Mouse (Mus musculus) neutrophil, adult 5-6 weeks (primary cell): ENCODE results near the gene Stoml3. TPM values are rescaled to one million over a fixed set of nuclear protein-coding genes. Genes with fewer than 3 reads are reported as not detected.

Experiments
- ATAC-seq: fragments of 151-379, 151-347 bp; 2 replicates; pipeline ENCODE4 v1.8.0; 2017; ENCODE audit warnings: mild to moderate bottlenecking, moderate TSS enrichment; ENCODE audit not compliant: insufficient number of reproducible peaks, poor library complexity, low FRiP score, severe bottlenecking; ENCODE audit errors: extremely low read depth
- total RNA-seq: library from RNA; stranded (forward); fragments of 200-1000 nt; gene quantifications from 2 replicates; pipeline ENCODE4 v1.2.3, GENCODE M21; 2017

Stoml3 gene
- total RNA-seq, 1 experiment from 2014 or later, result 0.58 TPM

DNA sequence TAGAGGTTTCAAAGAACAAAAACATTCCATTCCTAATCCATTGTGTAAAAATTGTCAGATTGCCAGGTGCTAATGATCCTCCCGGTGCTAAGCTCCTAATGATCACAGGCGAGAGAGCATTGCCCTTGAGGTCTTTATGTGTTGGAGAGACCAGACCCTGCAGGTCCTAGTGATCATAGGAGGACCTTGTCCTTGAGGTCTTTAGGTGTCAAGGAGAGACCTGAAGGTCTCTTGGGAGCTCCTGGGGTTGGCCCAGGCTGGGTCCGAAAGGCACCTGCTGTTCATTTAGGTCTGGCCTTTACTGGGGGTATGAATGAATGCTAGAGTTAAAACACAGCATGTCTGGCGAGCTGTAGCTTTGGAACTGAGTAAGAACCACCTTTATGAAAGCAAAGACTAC lies 14.3 kb upstream of the Stoml3 start:
- ATAC-seq, result no peak

DNA sequence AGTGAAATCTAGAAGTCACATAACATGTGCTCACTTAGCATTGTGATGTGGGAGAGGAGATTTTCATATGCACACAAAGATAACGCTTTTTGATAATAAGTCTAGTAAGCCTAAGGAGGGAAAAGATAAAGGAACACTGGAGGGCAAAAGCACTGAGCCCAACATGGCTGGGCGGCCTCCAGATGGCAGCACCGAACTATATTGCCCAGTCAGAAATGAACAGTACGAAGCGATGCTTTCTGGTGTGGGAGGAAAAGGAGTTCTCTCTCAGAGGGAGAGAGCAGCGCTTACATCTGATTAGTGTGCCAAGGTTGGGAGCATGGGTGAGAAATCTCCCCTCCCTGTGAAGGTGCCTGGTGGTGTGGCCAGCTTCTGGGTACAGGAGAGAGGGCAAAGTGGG lies 12.6 kb upstream of the Stoml3 start:
- no peak for ATAC-seq

DNA sequence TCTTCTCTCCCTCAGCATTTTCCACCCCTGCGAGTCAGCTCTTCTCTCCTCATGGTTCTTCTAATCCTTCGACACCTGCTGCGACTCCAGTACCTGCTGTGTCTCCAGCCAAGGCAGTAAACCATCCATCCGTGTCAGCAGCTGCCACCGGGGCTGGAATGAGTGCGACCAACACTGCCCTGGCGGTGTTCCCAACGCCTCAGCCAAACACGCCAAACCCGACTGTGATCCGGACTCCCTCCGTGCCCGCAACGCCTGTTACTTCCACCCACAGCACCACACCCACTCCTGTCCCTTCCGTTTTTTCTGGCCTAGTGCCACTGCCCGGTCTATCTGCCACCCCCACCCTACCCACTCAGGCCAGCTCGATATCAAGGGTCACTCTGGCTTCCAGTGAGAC lies 11.0 kb upstream of the Stoml3 start:
- ATAC-seq, result no peak

DNA sequence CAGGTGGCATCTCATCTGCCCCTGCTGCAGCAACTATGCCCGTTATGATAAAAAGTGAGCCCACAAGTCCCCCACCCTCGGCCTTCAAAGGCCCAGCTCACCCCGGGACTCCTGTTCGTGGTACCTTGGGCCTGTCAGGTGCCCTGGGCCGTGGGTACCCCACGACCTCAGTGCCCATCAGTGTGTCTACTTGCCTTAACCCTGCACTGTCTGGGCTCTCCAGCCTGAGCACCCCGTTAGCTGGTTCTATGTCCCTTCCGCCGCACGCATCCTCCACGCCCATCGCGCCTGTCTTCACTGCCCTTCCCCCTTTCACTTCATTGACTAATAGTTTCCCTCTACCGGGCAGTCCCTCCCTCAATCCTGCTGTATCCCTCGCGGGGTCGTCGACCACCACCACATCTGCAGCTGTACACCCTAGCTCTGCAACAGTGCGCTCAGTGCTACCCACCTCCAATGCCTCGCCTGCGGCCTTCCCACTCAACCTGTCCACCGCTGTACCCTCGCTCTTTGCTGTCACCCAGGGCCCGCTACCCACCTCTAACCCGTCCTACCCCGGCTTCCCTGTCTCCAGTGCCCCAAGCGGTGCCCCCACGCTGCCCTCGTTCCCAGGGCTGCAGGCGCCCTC lies 9.9 kb upstream of the Stoml3 start:
- 0 out of 2 replicates have a peak, but pooled peaks have one; percentile 19 for ATAC-seq

DNA sequence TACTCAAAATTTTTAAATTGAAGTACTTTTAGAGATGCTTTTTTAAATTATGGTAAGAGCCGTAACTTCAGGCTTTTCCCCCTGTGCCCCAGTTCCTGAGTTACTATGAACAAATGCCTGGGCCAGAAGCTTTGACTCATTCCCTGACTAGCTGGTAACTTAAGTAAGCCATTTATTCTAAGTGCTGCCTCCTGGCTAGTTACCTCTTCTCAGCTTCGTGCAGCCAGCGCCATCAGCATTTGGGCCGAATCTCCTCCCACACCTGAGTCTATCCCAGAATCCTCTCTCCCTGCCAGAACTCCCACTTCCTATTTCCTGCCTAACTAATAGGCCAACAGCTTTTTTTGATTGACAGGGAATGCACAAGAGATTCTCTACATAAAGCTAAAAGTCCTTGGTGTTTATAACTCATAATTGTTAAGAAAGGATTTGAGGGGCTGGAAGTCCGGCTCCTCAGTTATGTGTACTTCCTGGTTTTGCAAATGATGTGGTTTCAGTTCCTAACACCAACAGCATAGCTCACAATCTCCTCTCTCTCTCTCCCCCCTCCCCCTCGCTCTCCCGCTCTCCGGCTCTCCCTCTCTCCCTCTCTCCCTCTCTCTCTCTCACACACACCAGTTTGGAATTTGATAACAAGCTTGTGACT lies 4.9 kb upstream of the Stoml3 start:
- peak; percentile 58; the same call in 1 of the 2 replicates for ATAC-seq

DNA sequence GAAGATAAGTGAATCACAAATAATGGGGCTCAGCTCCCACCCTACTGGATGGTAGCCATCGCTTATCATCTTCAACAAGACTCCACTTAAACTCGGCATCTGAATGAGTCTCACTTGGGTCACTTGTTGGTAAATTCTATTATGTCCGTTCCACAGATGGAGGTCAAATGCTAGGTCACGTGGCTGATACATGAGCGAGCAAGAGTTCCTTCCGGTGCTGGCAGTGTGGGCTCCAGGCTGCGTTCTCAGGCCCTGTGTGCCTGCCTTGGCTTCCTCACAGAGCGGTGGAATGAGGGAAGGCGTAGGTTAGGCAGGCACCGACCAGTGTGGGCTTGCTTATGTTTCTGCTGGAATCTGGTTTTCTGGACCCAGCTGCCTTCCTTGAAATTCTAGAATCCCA lies 1.9 kb upstream of the Stoml3 start:
- ATAC-seq, result no peak

DNA sequence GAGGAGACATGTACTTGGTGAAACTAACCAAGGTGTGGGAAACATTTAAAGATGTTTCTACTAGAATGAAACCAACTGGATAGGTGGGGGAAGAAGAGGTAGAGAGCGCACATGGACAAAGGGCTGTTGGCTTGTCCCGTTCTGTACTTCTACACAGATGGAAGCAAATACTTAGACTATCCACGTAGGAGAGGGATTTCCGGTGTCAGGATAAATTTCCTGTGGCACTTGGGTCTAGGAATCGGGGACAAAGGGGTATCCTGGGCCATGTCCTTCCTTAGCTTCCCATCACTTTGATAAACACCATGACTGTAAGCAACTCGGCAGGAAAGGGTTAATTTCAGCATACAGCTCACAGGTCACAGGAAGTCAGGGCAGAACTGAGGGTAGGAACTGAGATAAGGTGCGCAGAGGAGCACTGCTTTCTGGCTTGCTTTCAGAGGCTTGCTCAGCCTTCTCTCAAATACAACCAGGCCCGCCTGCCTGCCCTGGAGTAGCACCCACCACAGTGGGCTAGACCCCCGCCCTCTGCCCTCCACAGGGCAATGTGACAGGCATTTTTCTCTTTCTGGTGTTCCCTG lies 1.4 kb upstream of the Stoml3 start:
- ATAC-seq, result no peak

DNA sequence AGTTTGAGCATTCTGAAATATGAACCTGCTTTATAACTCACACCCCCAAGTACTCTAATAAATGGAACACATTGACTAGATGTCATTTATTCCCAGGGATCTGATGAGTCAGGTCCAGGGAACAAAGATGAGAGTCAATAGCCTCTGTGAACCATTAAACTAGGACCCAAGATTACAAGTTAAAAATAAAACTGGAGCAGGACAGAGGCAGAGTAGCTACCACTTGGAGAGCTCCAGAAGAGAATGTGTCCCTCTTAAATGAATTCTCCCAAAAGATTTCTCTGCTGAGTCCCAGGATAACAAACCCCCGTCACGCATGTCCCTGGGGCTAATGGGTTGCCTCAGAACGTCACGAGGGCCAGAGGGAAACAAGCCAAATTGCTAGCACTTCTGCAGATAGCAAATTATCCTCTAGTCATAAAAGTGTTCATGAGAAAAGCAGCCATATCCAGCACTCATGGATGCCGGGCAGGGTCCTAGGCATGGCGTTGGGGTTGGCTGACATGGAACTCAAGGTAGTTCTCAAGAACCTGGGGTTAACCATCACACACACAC lies 10.0 kb downstream of the Stoml3 start:
- ATAC-seq, result no peak

DNA sequence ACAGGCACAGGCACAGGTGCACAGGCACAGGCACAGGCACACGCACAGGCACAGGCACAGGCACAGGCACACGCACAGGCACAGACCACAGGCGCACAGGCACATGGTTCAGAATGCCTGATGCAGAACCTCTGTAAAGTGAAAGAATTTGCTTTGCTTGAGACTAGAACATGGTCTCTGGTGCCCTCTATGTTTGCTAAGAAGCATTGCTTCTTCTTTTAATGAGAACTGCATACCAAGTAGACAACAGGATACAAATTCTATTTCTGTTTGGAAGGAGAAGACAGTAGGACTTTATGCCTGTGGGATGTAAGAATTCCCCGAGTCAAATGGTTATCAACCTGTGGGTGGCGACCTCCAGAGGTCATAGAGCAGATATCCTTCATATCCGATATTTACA lies 14.0 kb downstream of the Stoml3 start:
- 0 out of 2 replicates have a peak, but pooled peaks have one; percentile 33 for ATAC-seq

DNA sequence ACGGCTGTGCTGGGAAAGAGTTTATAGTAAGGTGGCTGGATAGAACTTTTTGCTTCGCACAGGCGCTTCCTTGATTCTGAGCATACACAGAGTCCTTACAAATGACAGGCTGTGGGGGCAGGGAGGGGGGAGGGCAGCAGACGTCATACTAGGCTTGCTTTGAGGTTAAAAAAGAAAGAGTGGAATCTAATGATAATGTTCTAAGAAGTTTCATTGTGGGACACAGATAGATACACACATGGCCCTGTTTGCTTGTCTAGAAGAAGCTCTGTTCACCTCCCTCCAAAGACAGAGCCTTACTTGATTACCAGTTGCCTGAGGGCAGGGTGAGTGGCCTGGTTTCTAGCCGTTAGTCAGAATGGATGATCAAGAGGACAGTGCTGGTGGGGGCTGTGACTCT lies 24.6 kb downstream of the Stoml3 start:
- ATAC-seq, result no peak

DNA sequence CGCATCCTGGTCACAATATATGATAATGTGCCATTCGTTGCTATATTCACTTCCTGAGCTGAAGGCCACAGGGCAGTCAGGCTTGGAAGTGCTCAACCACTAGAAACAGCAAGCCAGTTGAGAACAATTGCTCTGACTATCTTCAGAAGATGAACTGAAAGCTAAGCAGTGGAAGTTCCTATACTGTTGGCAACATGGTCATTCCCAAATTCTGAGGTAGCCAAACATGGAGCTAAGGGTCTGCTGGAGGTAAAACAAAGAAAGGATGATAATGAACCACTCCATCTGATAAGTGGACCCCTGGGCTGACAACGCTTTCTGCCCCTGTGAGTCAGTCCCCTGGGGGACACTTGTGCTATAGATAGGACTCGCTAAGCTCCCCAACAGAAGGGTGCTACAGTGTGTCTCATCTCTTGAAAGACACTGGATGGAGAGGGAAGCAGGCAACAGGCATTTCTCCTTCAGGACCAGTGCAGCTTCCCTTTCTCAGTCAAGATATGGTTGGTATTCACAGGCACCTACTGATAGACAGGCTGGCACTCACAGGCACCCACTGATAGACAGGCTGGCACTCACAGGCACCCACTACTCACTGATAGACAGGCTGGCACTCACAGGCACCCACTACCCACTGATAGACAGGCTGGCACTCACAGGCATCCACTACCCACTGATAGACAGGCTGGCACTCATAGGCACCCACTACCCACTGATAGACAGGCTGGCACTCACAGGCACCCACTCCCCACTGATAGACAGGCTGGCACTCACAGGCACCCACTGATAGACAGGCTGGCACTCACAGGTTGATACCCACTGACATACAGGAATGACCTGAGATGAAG lies 26.0 kb downstream of the Stoml3 start:
- ATAC-seq, result no peak

DNA sequence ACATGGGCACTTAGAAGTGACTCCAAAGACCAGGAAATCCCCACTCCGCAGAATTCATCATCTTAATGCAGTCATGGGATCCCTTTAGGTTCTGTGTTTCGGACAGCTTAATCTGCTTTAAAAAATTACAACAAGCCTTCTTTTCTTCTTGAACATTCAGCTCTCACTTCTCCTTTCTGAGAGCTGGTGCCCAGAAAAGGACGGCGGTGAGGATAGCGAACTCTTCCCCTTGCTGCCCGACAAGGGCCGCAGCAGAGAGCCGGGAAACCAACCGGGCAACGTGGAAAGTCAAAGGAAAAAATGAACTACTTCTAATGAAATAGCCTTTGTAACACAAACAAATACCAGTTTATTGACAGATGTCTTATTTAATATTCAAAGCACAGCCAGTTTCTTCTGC lies 34.3 kb downstream of the Stoml3 start:
- ATAC-seq, result no peak

DNA sequence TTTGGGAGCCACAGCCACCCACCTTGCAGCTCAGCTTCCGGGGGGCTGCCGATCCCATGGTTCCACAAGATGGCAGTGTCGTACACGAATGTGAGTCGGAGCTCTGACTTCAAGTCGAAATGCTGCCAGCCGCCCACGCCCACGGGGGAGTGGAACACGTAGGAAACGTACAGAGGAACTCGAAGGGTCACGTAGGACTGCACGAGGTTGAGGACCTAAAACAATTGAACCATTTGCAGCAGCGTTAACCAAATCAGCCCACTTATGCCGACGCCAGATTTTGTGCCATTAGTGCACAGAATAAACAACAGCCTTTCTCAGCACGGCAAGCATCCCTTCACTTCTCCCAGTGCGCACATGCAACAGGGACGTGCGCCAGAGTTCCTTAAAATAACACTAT lies 37.3 kb downstream of the Stoml3 start:
- 0 out of 2 replicates have a peak, but pooled peaks have one; percentile 33 for ATAC-seq

DNA sequence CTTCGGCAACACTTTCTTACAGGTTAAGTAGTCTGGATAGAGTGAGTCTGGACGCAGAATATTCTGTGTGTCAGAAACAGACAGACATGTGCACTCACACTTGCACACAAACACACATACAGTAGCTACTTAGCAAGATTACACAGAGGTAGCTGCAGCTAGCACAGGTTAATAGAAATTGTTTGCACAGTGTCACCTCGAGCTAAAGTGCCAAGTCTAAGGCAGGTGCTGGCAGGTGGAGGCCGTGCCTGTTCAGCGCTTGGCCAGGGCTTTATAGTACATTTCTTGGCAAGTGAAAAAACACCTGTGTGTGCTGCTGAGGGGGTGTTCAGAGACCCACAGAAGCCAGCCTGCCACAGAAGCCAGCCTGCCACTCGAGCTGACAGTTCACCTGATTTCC lies 41.9 kb downstream of the Stoml3 start:
- no peak for ATAC-seq

DNA sequence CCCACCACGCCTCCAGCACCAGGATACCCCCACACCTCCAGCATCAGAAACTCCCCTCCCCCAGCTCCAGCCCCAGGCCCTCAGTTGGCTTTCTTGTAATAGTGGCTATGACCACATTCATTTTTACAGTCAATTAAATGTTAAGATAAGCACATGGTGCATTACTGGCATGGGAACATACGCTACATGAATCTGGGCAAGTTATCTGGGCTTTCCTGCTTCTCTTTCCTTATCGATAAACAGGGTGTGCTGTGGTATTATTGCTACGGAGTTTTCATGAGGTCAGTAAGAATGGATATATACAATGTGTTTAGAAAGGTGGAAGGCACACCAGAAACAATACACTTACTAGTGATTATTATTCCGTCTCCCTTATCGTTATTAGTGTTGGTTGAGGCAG lies 43.6 kb downstream of the Stoml3 start:
- no peak for ATAC-seq

DNA sequence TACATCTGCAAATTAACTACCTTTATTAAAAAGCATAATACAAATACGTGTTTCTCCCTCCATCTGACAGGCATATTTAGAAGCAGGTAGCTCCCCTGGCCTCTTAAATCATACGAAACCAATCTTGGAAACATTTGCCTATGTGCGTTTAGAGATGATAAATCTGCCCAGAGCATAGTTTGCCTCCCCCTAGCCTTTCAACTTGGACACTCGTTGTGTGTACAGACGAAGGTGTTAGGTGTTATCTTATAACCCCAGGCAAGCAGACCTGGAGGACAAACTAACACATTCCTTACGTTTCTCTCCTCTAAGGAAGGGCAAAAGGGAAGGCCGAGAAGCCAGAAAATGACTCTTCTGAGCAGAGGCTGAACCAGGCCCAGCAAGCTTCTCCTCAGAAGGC lies 64.2 kb downstream of the Stoml3 start:
- no peak for ATAC-seq

DNA sequence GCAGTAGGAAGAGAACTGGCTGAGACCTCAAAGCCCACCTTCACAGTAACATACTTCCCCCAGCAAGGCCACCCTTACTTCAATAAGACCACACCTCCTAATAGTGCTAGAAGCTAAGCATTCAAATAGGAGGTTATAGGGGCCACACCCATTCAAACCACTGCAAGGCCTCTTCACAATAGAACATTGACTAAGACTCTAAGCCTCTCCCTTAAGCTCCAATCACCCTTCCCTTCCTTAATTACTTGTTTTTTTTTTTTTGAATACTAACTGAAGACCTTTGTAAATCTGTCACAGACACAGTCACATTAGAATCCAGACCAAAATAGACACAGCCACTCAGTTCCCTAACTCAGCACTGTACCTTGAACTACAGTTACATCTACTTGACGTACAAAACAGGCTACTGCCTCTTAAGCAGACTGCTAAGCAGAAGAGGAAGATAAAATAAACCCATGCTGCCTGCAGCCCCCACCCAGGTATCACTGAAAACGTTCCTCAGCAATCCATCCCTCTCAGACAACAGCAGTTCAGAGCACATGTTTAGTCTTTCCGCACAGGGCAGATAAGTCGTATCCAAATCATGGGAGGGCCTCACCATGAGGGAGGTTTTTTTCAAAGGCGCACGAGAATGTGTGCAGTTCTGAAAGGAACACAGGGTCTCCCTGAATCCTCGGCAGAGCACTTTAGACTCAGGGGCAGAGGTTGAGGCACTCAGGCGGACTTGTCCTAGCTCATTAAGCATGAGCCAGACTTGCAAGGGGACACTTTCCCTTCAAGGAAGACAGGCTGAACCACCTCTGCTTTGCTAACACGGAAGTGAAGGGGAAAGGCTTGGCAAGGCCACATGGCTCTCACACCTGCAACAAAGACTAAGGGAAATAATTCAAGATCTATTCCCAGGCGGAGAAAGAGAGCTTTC lies 66.8 kb downstream of the Stoml3 start:
- no peak for ATAC-seq

DNA sequence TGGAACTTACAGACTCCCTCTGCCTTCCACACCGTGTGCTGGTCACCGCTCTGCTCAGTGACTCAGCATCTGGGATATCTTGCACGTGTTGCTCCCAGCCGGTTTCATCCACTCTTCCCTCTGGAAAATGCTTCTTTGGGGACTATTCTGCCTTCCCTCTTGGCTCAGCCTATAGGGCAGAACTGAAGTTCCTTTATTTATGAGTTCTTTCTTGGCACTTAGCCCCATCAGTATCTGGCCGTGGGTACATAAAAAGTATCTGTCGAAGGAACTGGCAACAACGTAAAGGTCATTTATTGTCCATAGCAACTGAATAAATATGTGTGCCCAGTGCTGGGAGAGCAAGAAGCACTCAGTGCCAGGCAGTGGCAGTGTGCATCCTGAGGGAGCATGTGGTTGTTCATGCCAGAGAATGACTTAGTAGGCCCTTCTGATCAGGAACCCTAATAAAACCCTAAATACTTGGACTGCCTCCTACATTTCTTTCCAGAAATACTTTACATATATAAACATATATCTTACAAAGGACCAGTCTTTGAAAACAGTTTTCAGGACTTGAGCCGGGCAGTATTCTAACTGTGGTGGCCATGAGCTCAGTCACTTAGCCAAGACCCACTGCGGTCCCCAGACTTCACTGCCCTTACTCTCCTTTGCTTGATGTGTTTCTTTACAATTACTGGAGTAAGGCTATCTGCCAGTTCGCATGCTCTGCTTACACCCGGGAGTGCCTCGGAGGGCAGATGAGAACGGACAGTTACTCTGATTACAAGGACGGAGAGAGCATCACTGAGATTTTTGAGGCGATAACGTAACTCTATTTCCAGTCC lies 69.1 kb downstream of the Stoml3 start:
- no peak for ATAC-seq
